Mouse (Mus musculus) ovary, postnatal 36 days (tissue): ENCODE results near the gene 4930412O13Rik.

ENCODE experiments used
- DNase-seq: peaks from one replicate; pipeline ENCODE4 v3.0.0; 2022; ENCODE audit warnings: low spot score, mixed read lengths

Gene 4930412O13Rik

GRCm38 (mm10) chr2:9897846-9898245 is 16.8 kb downstream of the 4930412O13Rik start:
- DNase-seq, result no peak

DNA sequence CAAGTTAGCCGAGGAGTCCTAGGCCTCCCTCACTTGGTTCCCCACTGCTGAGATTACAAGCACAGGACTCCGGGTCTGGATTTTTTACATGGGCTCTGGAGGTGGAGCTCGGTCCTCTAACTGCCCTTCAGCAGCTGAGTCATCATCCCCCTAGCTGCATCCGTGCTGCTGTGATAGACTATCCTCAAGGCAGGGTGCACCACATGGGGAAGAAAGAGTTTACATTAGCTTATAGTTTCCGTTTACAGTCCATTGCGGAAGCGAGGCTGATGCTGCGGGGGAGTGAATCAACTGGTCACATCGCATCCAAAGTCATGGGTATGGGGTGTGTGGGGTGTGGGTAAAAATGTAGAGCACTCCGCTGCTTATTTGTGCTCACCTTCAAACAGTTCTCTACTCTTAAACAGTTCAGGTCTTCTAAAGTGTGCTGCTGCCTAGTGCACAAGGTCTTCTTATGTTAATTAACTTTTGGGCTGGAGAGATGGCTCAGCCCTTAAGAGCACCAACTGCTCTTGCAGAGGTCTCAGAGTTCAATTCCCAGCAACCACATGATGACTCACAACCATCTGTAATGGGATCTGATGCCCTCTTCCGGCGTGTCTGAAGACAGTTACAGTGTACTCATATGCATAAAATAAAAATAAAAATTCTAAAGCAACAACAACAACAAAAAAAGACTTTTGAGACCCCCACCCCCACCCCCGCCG is 23.0 kb downstream of the 4930412O13Rik start:
- DNase-seq, result no peak

DNA sequence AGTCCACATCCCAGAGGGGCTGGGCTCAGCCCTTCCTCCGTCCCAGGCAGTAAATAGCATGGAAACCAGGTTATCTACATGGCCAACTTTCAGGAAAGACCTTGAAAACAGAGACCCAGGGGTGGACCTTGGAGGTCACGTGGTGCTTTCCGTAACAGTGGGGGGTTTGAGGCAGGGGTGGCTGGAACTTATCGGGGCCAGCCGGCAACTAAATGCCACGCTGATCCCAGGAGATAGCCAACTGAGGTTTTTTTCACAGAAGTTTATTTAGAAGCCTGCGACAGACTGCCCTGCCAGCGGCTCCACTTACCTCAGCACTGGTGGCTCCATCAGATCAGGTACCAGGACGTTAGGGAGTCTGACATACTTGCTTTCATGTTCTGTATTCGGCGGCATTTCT is 24.9 kb downstream of the 4930412O13Rik start:
- no peak for DNase-seq

DNA sequence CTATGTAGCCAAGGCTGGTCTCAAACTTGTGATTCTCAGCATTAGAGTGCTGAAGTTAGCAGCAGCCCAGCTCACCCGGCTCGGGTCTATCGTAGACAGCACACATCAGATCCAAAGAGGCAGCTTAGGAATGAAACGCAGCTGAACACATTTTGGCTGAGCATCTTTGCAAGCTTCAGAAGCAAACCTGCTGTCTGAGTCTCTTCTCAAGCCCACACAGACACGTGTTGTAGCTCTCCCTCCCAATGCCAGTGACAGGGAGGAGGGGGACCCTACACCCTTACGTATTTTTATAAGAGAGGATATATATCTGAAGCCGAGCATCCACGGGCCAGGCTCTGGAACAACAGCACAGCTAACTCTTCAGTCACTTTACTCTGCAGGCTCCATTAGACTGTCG is 36.5 kb downstream of the 4930412O13Rik start:
- no peak for DNase-seq

DNA sequence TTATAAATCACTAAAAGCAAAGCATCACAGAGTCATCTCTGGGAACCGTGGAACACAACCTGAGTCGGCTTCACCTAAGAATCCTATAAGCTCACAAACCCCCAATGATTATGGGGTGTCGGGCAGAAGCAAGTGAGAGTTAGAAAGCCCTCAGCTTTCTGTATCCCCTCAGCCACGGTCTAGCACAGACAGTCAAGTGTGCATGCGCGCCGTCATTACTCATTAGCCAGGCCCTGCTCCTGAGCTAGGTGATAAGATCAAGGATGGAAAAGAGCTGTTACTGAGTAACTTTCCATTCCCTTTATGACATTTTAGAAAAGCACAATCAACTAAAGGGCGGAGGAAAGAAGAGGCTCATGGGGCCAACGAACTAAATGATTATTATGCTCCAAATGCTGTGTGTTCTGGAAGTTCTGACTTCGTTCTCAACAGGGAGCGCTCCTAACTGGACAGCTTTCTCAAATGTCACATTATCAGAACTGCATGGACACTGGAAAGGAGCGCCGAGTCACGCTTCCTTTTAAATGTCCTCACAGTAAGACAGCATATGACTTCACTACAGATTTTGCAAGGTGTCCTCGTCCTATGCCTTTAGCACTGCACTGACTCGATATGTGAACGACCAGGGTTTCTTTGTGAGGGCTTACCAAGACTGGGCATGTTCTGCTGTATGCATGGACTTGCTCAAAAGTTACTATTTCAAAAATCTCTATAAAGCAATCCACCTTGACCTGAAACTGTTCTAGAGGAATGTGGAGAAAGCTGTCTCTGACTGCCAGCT is 37.8 kb downstream of the 4930412O13Rik start:
- DNase-seq, result no peak

GRCm38 (mm10) chr2:9926194-9926904 is 45.3 kb downstream of the 4930412O13Rik start:
- no peak for DNase-seq

DNA sequence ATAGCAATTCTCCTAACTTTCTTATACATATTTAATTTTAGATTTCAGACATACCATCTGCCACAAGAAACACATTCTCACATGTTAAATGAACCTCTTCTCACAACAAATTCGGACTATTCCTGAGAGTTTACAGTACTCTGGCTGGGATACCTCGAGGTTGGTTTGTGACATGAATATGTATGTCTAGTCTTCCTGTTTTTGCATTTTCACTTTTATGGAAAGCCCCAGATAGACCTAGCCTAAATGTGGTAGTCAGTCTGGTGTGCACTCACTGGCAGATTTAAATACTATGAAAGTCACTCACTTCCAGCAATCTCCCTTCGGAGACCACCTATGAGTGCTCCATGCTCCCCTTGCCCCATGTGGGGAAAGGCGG is 45.8 kb downstream of the 4930412O13Rik start:
- no peak for DNase-seq
